Mouse (Mus musculus): ENCODE measurements around the gene Znrf3.

Znrf3 gene

GRCm38 (mm10) chr11:5243812-5244748 lies 200.6 kb downstream of the Znrf3 start:
- in situ Hi-C loops (cut with MboI; ENCODE audit: low sequenced_read_pairs): no loop called here

- in situ Hi-C loops (cut with MboI; ENCODE audit: low sequenced_read_pairs): no loop called here
Observed at GRCm38 (mm10) chr11:5243208-5243607, 201.4 kb downstream of the Znrf3 start.

- in situ Hi-C loops (cut with MboI; ENCODE audit: low sequenced_read_pairs): no loop called here
Observed at GRCm38 (mm10) chr11:5242158-5242557, 202.5 kb downstream of the Znrf3 start.

GRCm38 (mm10) chr11:5239706-5240690 lies 204.6 kb downstream of the Znrf3 start:
- in situ Hi-C loops (cut with MboI; ENCODE audit: low sequenced_read_pairs): no loop called here

All from CH12F3 (cell line).